Mouse (Mus musculus) frontal cortex, postnatal 10 days (tissue): Measurements from ENCODE around the gene Cdc42ep2.

Experiments
- DNase-seq, 2 experiments: peaks; one replicate each; pipeline ENCODE4 v3.0.0; 2022; ENCODE audit warnings: low spot score in 2 of 2, mixed read lengths in 1 of 2

Gene Cdc42ep2

GRCm38 (mm10) chr19:5924713-5925093 lies at the start of gene Cdc42ep2:
Cdc42ep2 (minus strand) TSS chr19:5924816.
- DNase-seq: peak; percentile 83 to 90

DNA sequence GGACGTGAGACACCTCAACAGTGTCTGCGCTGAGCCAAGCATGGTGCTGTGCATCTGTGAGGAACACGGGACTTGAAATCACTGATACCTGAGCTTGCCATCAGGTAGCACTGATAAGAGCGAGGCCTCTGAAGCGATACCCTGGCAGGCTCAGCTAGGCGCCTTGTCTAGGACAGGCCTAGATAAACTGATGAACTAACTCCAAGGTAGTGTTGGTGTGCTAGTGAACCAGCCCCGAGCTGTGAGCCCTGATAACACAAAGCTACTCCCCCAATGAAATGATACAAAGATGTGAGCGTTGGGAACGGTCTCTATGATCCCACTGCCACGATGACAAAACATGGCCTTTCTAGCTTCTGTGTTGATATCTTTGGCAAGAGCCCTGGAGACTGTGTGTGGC lies 43.0 kb upstream of the Cdc42ep2 start:
- DNase-seq: no peak

GRCm38 (mm10) chr19:5966786-5967185 lies 42.2 kb upstream of the Cdc42ep2 start:
- DNase-seq: no peak

DNA sequence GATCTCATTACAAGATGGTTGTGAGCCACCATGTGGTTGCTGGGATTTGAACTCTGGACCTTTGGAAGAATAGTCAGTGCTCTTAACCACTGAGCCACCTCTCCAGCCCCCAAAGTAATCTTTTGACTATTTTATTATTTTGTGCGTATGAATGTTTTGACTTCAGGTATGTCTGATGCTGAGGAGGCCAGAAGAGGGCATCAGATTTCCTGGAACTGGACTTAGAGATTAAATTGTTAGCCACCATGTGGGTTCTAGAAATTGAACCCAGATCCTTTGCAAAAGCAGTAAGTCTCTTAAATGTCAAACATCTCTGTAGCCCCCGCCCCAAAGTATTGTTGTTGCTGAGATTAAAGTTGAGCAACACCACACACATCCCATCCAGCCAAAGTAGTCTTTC lies 41.3 kb upstream of the Cdc42ep2 start:
- DNase-seq: no peak

- peak in 1 of 2 experiments; percentile 60 for DNase-seq
Measured at GRCm38 (mm10) chr19:5965280-5965679, 40.7 kb upstream of the Cdc42ep2 start.

DNA sequence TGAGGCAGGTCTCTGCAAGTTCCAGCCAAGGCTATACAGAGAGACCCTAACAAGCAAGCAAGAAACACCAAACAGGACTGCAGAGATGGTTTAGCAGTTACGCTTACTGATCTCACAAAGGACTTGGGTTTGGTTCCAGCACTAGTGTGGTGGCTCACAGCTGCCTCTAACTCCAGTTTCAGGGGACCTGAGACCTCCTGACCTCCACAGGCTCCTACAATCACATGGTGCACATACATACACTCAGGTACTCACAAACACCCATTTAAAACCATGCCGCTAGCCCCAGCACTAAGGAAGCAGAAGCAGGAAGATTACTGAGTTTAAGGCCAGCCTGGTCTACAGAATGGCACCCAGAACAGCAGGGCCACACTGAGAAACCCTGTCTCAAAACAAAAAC lies 40.2 kb upstream of the Cdc42ep2 start:
- no peak for DNase-seq

DNA sequence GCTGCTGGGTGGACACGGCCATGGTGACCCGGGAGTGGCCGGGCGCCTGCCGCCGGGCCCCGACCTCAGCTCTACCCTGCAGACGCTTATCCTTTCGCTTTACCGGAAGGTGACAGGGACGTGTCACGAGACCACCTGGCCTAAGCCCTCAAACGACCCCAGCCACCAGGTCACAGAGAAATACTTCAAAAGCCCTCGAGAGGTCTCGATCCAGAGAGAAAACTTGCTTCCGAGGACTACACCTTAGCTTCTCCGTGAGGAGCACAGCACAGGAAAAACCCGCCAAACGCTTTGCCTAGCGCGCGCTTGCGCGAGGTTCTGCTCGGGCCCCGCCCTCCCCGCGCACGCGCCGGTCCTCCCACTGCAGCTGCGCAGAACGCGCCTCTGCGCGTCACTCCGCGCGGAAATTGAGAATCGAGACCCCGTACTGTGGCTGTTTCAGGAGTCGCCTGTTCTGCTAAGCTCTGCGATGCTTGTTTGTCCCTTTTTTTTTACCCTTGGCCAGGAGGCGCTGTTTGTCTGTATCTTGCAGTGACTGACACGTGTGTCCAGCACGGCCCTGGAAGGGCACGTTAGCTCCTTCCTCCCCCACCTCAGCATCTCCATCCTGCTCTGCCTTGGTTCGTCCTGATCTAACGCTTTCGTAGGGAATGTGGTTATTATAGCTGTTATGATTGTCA lies 39.4 kb upstream of the Cdc42ep2 start, which contains the start of gene Pola2:
Pola2 (minus strand) TSS at position 320 of the 680 bp plus-strand sequence.
- DNase-seq: peak; percentile 72 to 88

GRCm38 (mm10) chr19:5962651-5963050 lies 38.0 kb upstream of the Cdc42ep2 start:
- no peak for DNase-seq

- DNase-seq: no peak
Measured at GRCm38 (mm10) chr19:5957371-5957770, 32.8 kb upstream of the Cdc42ep2 start.

DNA sequence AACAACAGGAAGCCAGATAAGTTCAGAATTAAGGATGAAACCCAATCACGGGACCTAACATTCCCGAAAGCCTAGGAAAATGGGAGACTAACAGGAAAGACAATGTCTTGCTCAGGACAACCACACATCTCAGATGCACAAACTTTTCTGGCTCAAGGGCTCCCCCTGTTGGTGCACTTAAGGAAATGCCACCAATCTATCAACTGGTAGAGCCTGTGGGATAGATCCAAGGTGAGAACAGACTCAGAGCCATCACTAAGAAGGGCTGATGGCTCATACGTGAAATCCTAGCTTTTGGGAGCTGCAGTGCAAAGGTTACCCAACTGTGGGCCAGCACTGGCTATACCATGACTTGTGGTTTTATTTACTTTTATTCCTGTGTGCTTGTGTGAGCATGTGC lies 32.1 kb upstream of the Cdc42ep2 start:
- DNase-seq: peak; percentile 28 to 63

DNA sequence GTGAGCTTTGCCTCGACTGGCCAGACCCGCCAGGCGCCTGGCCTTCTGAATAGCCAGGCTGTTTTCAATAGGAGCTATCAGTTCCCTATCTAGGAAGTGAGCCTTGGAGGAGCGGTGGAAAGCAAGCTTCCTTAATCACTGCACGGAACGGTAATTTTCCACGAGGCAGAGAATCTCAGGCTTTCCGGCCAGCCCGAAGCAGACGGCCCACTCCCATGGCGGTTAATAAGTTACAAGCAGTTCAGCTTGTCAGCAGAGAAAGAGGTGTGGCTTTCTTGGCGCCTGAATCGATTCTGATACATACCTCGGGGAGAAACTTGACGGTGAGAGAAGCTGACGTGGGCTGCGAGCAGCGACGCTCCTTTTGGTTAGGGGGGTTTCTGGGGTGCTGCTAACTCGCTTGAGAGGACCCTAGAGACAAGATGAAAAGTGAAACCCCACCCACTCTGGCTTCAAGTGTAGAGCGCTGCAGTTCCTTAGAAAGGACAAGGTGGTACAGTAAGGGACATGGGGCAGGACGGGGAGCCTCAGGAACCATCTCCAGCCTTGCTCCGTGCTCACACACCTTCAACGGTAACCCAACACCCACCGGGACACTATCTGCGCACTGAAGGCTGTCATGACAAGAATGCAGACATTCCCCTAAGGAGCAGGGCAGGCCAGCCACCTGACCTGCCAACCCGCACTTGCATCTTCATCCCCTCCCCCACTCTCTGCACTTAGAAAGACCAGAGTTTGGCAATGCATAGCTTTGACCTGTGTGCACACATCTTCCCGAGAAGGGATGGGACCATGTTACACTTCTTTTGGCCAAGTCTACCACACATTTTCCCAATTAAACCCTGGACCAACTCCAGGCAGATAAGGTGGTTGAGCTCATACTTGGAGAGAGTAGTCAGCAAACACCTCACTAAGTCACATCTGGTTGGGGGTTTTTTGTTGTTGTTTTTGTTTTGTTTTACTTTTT lies 31.4 kb upstream of the Cdc42ep2 start:
- DNase-seq: no peak

DNA sequence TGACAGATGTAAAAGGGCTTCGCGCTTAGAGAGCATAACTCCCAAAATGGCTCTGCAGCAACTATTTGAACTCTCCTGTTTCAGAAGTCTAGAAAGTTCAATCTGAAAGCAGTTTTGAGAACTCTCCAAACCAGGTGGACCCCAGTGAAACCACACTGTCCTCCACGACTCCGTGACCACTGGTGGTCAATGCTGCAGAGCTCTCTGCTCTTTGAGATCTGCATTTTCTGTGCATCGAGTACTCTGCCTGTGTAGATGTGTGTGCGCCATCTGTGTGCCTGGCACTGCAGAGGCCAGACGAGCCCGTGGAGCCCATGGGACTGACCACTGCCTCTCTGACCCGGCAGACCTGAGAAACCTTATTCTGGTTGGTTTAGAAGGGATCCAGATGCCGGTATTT lies 30.3 kb upstream of the Cdc42ep2 start:
- DNase-seq: no peak

DNA sequence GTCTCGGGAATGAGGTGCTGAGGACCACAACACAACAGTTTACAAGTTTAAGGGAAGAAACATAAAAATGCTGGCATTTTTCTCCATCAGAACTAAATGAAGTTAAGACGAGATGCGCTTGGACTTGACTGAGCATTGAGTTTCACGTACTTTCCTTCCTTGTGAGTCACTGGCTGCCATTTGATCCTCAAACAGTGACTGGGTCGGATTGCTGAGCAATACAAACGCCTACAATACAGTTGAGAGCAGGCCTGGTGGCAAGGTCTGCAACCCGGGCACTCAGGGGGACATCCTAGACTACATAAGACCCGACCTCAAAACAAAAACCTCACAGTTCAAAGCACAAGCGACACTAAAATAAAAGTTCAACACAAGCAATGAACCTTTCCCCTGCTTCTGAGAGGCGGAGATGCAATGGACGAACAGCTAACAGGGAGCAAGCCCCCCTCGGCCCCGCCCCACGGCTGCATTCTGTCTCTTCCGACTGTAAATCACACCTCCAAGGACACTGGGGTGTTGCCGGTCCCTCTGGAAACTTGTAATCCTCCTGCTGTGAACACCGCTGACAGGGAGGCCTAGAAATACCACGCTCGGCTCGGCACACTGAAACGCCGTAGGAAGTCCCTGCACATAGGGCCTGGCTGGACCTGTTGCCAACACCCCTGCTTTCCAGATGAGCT lies 29.6 kb upstream of the Cdc42ep2 start:
- DNase-seq: no peak

DNA sequence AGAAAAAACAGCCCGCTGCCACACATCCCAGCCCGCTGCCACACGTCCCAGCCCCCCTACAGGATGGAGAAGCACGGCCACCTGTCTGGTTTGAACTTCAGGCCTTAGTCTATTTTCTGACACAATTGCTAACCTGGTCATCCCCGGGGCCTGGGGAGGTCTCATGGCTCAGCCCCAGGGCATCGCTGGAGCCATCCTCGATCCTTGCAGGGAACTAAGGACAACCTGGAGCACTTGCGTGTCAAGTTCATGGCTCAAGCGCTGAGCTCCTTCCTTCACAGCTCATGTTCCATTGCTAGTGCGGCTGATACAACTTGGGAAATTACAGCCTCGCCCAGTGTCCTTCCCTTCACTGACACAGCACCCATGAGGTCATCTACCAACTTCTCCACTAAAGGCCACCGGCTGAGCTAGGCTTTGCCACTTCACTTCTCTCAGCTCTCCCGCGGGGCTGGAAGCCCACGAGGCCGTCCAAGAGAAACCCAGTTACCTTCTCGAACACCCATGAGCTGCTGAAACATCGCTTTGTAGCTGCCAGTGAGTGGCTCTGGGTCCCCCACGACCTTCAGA lies 28.7 kb upstream of the Cdc42ep2 start:
- DNase-seq: no peak

GRCm38 (mm10) chr19:5952071-5952691 lies 27.6 kb upstream of the Cdc42ep2 start:
- no peak for DNase-seq

- no peak for DNase-seq
Measured at GRCm38 (mm10) chr19:5951631-5952030, 27.0 kb upstream of the Cdc42ep2 start.

- DNase-seq: no peak
Measured at GRCm38 (mm10) chr19:5950218-5950617, 25.6 kb upstream of the Cdc42ep2 start.

DNA sequence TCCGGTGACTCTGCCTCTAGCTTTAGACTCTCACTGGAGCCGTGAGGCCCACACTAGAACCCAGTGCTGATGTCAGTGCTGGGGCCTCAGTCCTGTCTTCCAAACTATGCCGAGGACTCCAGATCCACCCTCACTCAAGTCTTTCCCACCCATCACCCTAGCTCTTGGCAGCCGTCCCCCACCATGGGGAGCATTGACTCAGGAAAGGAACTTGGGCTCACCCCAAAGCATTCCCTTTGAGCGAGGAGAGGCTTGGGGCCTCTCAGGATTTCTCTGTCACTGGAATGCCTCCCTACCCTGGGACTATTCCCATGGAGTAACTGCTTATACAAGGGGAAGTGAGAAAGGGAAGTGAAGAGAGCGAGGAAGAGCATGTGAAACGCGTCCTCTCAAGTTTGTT lies 21.3 kb upstream of the Cdc42ep2 start:
- DNase-seq: no peak

- DNase-seq: no peak
Measured at GRCm38 (mm10) chr19:5945027-5945426, 20.4 kb upstream of the Cdc42ep2 start.

DNA sequence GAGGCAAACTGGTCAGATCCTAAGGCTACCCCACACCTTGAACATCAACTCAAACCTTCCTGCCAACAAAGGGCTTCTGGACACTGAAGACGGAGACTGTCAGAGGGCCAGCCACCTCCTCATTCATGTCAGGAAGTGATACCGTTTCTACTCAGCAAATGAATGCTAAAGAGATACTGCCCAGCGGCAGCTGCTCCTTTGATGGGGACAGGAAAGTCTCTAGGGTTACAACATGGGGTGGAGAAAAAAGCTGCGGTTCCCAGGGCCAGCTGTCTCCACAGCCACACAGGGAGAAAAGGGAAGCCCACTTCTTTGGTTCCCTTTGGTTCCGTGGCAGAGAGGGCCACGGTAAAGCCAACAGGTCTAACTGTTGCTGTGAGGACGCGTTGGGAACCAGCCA lies 19.5 kb upstream of the Cdc42ep2 start:
- DNase-seq: no peak

- no peak for DNase-seq
Measured at GRCm38 (mm10) chr19:5943404-5943803, 18.8 kb upstream of the Cdc42ep2 start.
